Mouse (Mus musculus) lung, adult 10 weeks (tissue): ENCODE data around the gene Spast. TPM values are rescaled to one million over a fixed set of nuclear protein-coding genes. Genes with fewer than 3 reads are reported as not detected.

Experiments
- polyA plus RNA-seq: library from polyadenylated mRNA; stranded (reverse); fragments of 350-450 nt; fragmentation: Illumina TruSeq; extraction: RNeasy Lipid Tissue Mini Kit (QIAGEN cat#74804); gene quantifications from one replicate; pipeline ENCODE4 v1.2.3, GENCODE M21; 2014; ENCODE audit warnings: low read depth, low replicate concordance; ENCODE audit not compliant: insufficient read depth

The Spast gene
- polyA plus RNA-seq = 7.1 TPM

GRCm38 (mm10) chr17:74338937-74339804 is at the start of gene Spast:
TSS of gene Spast (plus strand) at chr17:74338987.

GRCm38 (mm10) chr17:74295026-74295970 is 43.5 kb upstream of the Spast start, which contains the start of gene Memo1:
TSS of gene Memo1 (minus strand) at chr17:74295521.

GRCm38 (mm10) chr17:74323844-74324243 is 14.9 kb upstream of the Spast start, which contains the start of gene Dpy30:
TSS of gene Dpy30 (minus strand) at chr17:74323944.

GRCm38 (mm10) chr17:74395383-74396065 is 56.7 kb downstream of the Spast start, which contains the start of gene Slc30a6:
TSS of gene Slc30a6 (plus strand) at chr17:74395608.

Other genes starting within 250 kb of the Spast start
- 25.5 TPM for gene Memo1, start 43.5 kb upstream of the Spast start, polyA plus RNA-seq
- gene Dpy30, start 15.0 kb upstream of the Spast start, polyA plus RNA-seq = 105 TPM
- 8.3 TPM for gene Slc30a6, start 56.6 kb downstream of the Spast start, polyA plus RNA-seq
- 0.45 TPM for gene Nlrc4, start 120.2 kb downstream of the Spast start, polyA plus RNA-seq
- gene Yipf4, start 150.5 kb downstream of the Spast start, polyA plus RNA-seq = 77.1 TPM
- gene Birc6, start 189.3 kb downstream of the Spast start, polyA plus RNA-seq = 32.1 TPM